Mouse (Mus musculus) intestine, embryonic 14.5 days (tissue): ENCODE measurements at regions not wholly inside any gene's neighbourhood (a gene's known extent, or its start where the extent isn't known, plus 50 kb on each side); places are given as distances from the start of the nearest gene placed in this dataset.

ENCODE experiments used
- ATAC-seq: fragments of 200-750 bp; cut with Nextera tagmentation; replicated peaks from 2 replicates; pipeline ENCODE4 v1.8.0; 2017; ENCODE audit warnings: low read depth, moderate number of reproducible peaks, moderate TSS enrichment, moderate library complexity; ENCODE audit not compliant: low FRiP score, low TSS enrichment
- DNase-seq: peaks from one replicate; pipeline ENCODE4 v3.0.0-alpha.2; 2018; ENCODE audit warnings: low spot score
- H3K27ac ChIP-seq: fragments of 300-500 bp; sonication (generic); 2 replicates; pipeline ENCODE4 v1.5.1; 2014; ENCODE audit warnings: low read depth, mild to moderate bottlenecking, control low read depth
- H3K27me3 ChIP-seq: fragments of 300-500 bp; sonication (generic); replicated peaks from 2 replicates; pipeline ENCODE4 v1.6.1; 2014; ENCODE audit warnings: low read length, control low read depth; ENCODE audit not compliant: control insufficient read depth, insufficient read depth
- H3K36me3 ChIP-seq: fragments of 300-500 bp; sonication (generic); 2 replicates; pipeline ENCODE4 v1.6.1; 2014; ENCODE audit warnings: low read length, control low read depth; ENCODE audit not compliant: control insufficient read depth, insufficient read depth
- H3K4me1 ChIP-seq: fragments of 300-500 bp; sonication (generic); replicated peaks from 2 replicates; pipeline ENCODE4 v1.6.1; 2014; ENCODE audit warnings: low read length, control low read depth, mixed read lengths; ENCODE audit not compliant: control insufficient read depth, insufficient read depth
- H3K4me2 ChIP-seq: fragments of 300-500 bp; sonication (generic); 2 replicates; pipeline ENCODE4 v1.6.1; 2014; ENCODE audit warnings: low read length
- H3K4me3 ChIP-seq: fragments of 300-500 bp; sonication (generic); 2 replicates; pipeline ENCODE4 v1.5.1; 2014; ENCODE audit warnings: low read depth, low read length, control low read depth, mixed read lengths
- H3K9ac ChIP-seq: fragments of 300-500 bp; sonication (generic); 2 replicates; pipeline ENCODE4 v1.6.1; 2014; ENCODE audit warnings: mild to moderate bottlenecking, low read length
- H3K9me3 ChIP-seq: fragments of 300-500 bp; sonication (generic); 2 replicates; pipeline ENCODE4 v1.6.1; 2016; ENCODE audit warnings: low read length, control low read depth; ENCODE audit not compliant: control insufficient read depth
- WGBS: fragments of 180-500 bp; shearing (Covaris S2); extraction: QIAGEN DNeasy Blood & Tissue Kit; methylation state at CpG from one replicate; pipeline ENCODE4 v1.1.7; 2014; 5-methylcytosine and 5-hydroxymethylcytosine counted together

GRCm38 (mm10) chr9:117892601-117893000, 147.7 kb upstream of the Azi2 start:
- DNase-seq (no peak), ATAC-seq (no peak)
- WGBS: 57% methylated on average over 6 of the region's 6 CpGs

GRCm38 (mm10) chr9:117873172-117873571, 167.1 kb upstream of the Azi2 start:
- Histone ChIP-seq H3K27me3 (peaks cover 29% of the 10 kb centered on the region), H3K4me2 (peak overlapping the region; percentile 95), H3K36me3 (no peaks in the 10 kb centered on the region), H3K9ac (peak overlapping the region; percentile 34), H3K4me3 (peak overlapping the region; percentile 55), H3K27ac (no peak overlapping the region), H3K9me3 (no peaks in the 10 kb centered on the region), H3K4me1 (0 out of 2 replicates have a peak, but pooled peaks cover 4% of the 10 kb centered on the region)
- WGBS: 27% methylated on average over 8 of the region's 8 CpGs
- ATAC-seq (no peak), DNase-seq (peak; percentile 53)

More at GRCm38 (mm10) chr9:117892601-117893000, 147.7 kb upstream of the Azi2 start:
- Histone ChIP-seq H3K4me2 (no peak overlapping the region), H3K4me1 (no peaks in the 10 kb centered on the region; the same call in 1 of the 2 replicates), H3K4me3 (no peak overlapping the region), H3K9ac (no peak overlapping the region), H3K27me3 (no peaks in the 10 kb centered on the region), H3K36me3 (no peaks in the 10 kb centered on the region), H3K27ac (no peak overlapping the region), H3K9me3 (no peaks in the 10 kb centered on the region)

GRCm38 (mm10) chr9:117872387-117873081, 167.8 kb upstream of the Azi2 start:
- Histone ChIP-seq H3K36me3 (no peaks in the 10 kb centered on the region), H3K9me3 (no peaks in the 10 kb centered on the region), H3K4me1 (0 out of 2 replicates have a peak, but pooled peaks cover 4% of the 10 kb centered on the region), H3K27me3 (peaks cover 29% of the 10 kb centered on the region), H3K27ac (0 out of 2 replicates have a peak overlapping the region, but pooled peaks have one; percentile 6), H3K9ac (peak overlapping the region; percentile 34), H3K4me3 (peak overlapping the region; percentile 55), H3K4me2 (peak overlapping the region; percentile 95)
- DNase-seq (peak; percentile 81), ATAC-seq (peak; percentile 67)
- WGBS: under 1% methylated on average over 60 of the region's 70 CpGs

GRCm38 (mm10) chr9:117872021-117872386, 168.3 kb upstream of the Azi2 start:
- no peak for ATAC-seq
- DNase-seq: no peak
- 0 out of 2 replicates have a peak, but pooled peaks cover 4% of the 10 kb centered on the region for H3K4me1 ChIP-seq
- 0 out of 2 replicates have a peak overlapping the region, but pooled peaks have one; percentile 6 for H3K27ac ChIP-seq
- H3K36me3 ChIP-seq: no peaks in the 10 kb centered on the region
- peak overlapping the region; percentile 95 for H3K4me2 ChIP-seq
- H3K4me3 ChIP-seq: peak overlapping the region; percentile 55
- H3K9ac ChIP-seq: peak overlapping the region; percentile 34
- H3K9me3 ChIP-seq: no peaks in the 10 kb centered on the region
- 0% methylated on average over 15 of the region's 15 CpGs for WGBS
- peaks cover 29% of the 10 kb centered on the region for H3K27me3 ChIP-seq

- 0 out of 2 replicates have a peak, but pooled peaks cover 3% of the 10 kb centered on the region for H3K9me3 ChIP-seq
- H3K4me3 ChIP-seq: no peak overlapping the region
- no peaks in the 10 kb centered on the region for H3K36me3 ChIP-seq
- no peak overlapping the region for H3K4me2 ChIP-seq
- ATAC-seq: no peak
- H3K9ac ChIP-seq: no peak overlapping the region
- H3K27me3 ChIP-seq: peaks cover 29% of the 10 kb centered on the region
- DNase-seq: no peak
- H3K4me1 ChIP-seq: 0 out of 2 replicates have a peak, but pooled peaks cover 4% of the 10 kb centered on the region
- H3K27ac ChIP-seq: no peak overlapping the region
- 71% methylated on average over 11 of the region's 11 CpGs for WGBS
Measured at GRCm38 (mm10) chr9:117870616-117871015, 169.7 kb upstream of the Azi2 start.

GRCm38 (mm10) chr9:117863944-117864343, 176.4 kb upstream of the Azi2 start:
- WGBS: 89% methylated on average over 3 of the region's 3 CpGs
- no peak overlapping the region for H3K9ac ChIP-seq
- no peaks in the 10 kb centered on the region for H3K36me3 ChIP-seq
- H3K4me3 ChIP-seq: no peak overlapping the region
- no peak for DNase-seq
- 0 out of 2 replicates have a peak, but pooled peaks cover 3% of the 10 kb centered on the region for H3K9me3 ChIP-seq
- H3K27ac ChIP-seq: no peak overlapping the region
- no peaks in the 10 kb centered on the region for H3K4me1 ChIP-seq
- ATAC-seq: no peak
- H3K27me3 ChIP-seq: no peaks in the 10 kb centered on the region
- no peak overlapping the region for H3K4me2 ChIP-seq

GRCm38 (mm10) chr9:117863318-117863717, 177.0 kb upstream of the Azi2 start:
- DNase-seq (no peak), ATAC-seq (no peak)

GRCm38 (mm10) chr9:117859580-117860045, 180.7 kb upstream of the Azi2 start:
- ATAC-seq (0 out of 2 replicates have a peak, but pooled peaks have one; percentile 27), DNase-seq (no peak)
- Histone ChIP-seq H3K4me2 (no peak overlapping the region), H3K4me3 (no peak overlapping the region), H3K27ac (no peak overlapping the region), H3K36me3 (no peaks in the 10 kb centered on the region), H3K9ac (no peak overlapping the region), H3K4me1 (no peaks in the 10 kb centered on the region), H3K9me3 (peaks cover 3% of the 10 kb centered on the region; the same call in 1 of the 2 replicates), H3K27me3 (no peaks in the 10 kb centered on the region)
- 40% methylated on average over 16 of the region's 16 CpGs for WGBS

More at GRCm38 (mm10) chr9:117863318-117863717, 177.0 kb upstream of the Azi2 start:
- H3K27ac ChIP-seq: no peak overlapping the region
- no peak overlapping the region for H3K4me3 ChIP-seq
- no peak overlapping the region for H3K9ac ChIP-seq
- no peaks in the 10 kb centered on the region for H3K4me1 ChIP-seq
- no peaks in the 10 kb centered on the region for H3K36me3 ChIP-seq
- H3K4me2 ChIP-seq: no peak overlapping the region
- H3K27me3 ChIP-seq: no peaks in the 10 kb centered on the region
- WGBS: 78% methylated on average over 6 of the region's 6 CpGs
- 0 out of 2 replicates have a peak, but pooled peaks cover 3% of the 10 kb centered on the region for H3K9me3 ChIP-seq
